ENCODE assay signal across 11 mouse cellular contexts in genomic region chr7:46613091-46613490, GRCm38 (mm10). TPM values are rescaled to one million over a fixed set of nuclear protein-coding genes. Genes with fewer than 3 reads are reported as not detected.
DNase-seq lines count a peak whose midpoint lies in the region; ATAC-seq and TF ChIP-seq lines count a peak whose summit lies in the region.
"Had no signal": no experiment of that assay in that cellular context is flagged by ENCODE, and none has a peak within 500 bp of the region (broad histone marks: within the 10 kb centered on the region; RNA-seq: fewer than 3 reads in every experiment).

No protein-coding gene starts in this region.

- H3K27me3 ChIP-seq in forebrain, embryonic 14.5 days (replicated peaks; ENCODE audit: control insufficient read depth, insufficient read depth, low read length) = no peaks in the 10 kb centered on the region
- H3K27me3 ChIP-seq in forebrain, embryonic 15.5 days = no peaks in the 10 kb centered on the region
- no peaks in the 10 kb centered on the region for H3K27me3 ChIP-seq in lung, postnatal 0 days (replicated peaks; ENCODE audit: insufficient read depth, low read length)
- no peaks in the 10 kb centered on the region for H3K27me3 ChIP-seq in thymus, adult 2 months (ENCODE audit: control insufficient read depth, insufficient read depth, low read length)
- H3K27me3 ChIP-seq: lung, embryonic 15.5 days had no signal

- ATAC-seq in forebrain, embryonic 14.5 days = no peak
- ATAC-seq in forebrain, embryonic 15.5 days (replicated peaks) = no peak; the same call in 1 of the 2 replicates
- ATAC-seq in lung, postnatal 0 days = peak; percentile 20; the same call in 1 of the 2 replicates

- TF ChIP-seq EP300 in lung, postnatal 0 days (IDR thresholded peaks at IDR 0.05) = no peak

- no peak for TF ChIP-seq CTCF in lung, postnatal 0 days (IDR thresholded peaks at IDR 0.05)
- no peak for TF ChIP-seq CTCF in thymus, adult 2 months (IDR thresholded peaks at IDR 0.05; ENCODE audit: borderline replicate concordance, control insufficient read depth, extremely low read depth, insufficient read depth, low read length, poor library complexity)

- WGBS in forebrain, embryonic 14.5 days = 71% methylated on average over 10 of the region's 10 CpGs
- 73% methylated on average over 10 of the region's 10 CpGs for WGBS in forebrain, embryonic 15.5 days
- 46% methylated on average over 10 of the region's 10 CpGs for WGBS in lung, postnatal 0 days
- 97% methylated on average over 10 of the region's 10 CpGs for WGBS in thymus, adult 2 months

- no peak overlapping the region for H3K27ac ChIP-seq in forebrain, embryonic 14.5 days (ENCODE audit: low read depth, low read length)
- no peak overlapping the region for H3K27ac ChIP-seq in forebrain, embryonic 15.5 days (replicated peaks)
- no peak overlapping the region for H3K27ac ChIP-seq in lung, postnatal 0 days (ENCODE audit: low read length)
- H3K27ac ChIP-seq in thymus, adult 2 months (ENCODE audit: control insufficient read depth, insufficient read depth, low read length) = no peak overlapping the region

- no peak overlapping the region for H3K4me2 ChIP-seq in forebrain, embryonic 14.5 days (ENCODE audit: low read length)
- no peak overlapping the region for H3K4me2 ChIP-seq in forebrain, embryonic 15.5 days (replicated peaks)
- no peak overlapping the region for H3K4me2 ChIP-seq in lung, postnatal 0 days (replicated peaks; ENCODE audit: low read depth, low read length)
- H3K4me2 ChIP-seq: lung, embryonic 15.5 days had no signal

- H3K36me3 ChIP-seq in forebrain, embryonic 14.5 days (ENCODE audit: control insufficient read depth, insufficient read depth, low read length) = peaks cover 18% of the 10 kb centered on the region
- H3K36me3 ChIP-seq in forebrain, embryonic 15.5 days = peaks cover 5% of the 10 kb centered on the region; the same call in 1 of the 2 replicates
- no peaks in the 10 kb centered on the region for H3K36me3 ChIP-seq in lung, postnatal 0 days (ENCODE audit: insufficient read depth, low read length)
- H3K36me3 ChIP-seq in thymus, adult 2 months (ENCODE audit: control insufficient read depth, insufficient read depth, low read length) = no peaks in the 10 kb centered on the region
- H3K36me3 ChIP-seq: lung, embryonic 15.5 days had no signal

- H3K4me1 ChIP-seq in forebrain, embryonic 14.5 days (ENCODE audit: control insufficient read depth, insufficient read depth, low read length) = no peaks in the 10 kb centered on the region
- peaks cover 16% of the 10 kb centered on the region; the same call in 1 of the 2 replicates for H3K4me1 ChIP-seq in forebrain, embryonic 15.5 days
- H3K4me1 ChIP-seq in lung, postnatal 0 days (ENCODE audit: insufficient read depth, low read depth, low read length) = no peaks in the 10 kb centered on the region; the same call in 1 of the 2 replicates
- no peaks in the 10 kb centered on the region for H3K4me1 ChIP-seq in thymus, adult 2 months (replicated peaks; ENCODE audit: control insufficient read depth, insufficient read depth, low read length)

- H3K9ac ChIP-seq in forebrain, embryonic 14.5 days (ENCODE audit: low read length) = no peak overlapping the region
- no peak overlapping the region for H3K9ac ChIP-seq in forebrain, embryonic 15.5 days (replicated peaks)
- no peak overlapping the region for H3K9ac ChIP-seq in lung, postnatal 0 days (replicated peaks; ENCODE audit: low read depth)
- H3K9ac ChIP-seq: lung, embryonic 15.5 days had no signal

- no peak for TF ChIP-seq POLR2A in thymus, adult 2 months (IDR thresholded peaks at IDR 0.05; ENCODE audit: control insufficient read depth, extremely low read depth, insufficient read depth, low read length, poor library complexity)

- H3K9me3 ChIP-seq in forebrain, embryonic 14.5 days (replicated peaks; ENCODE audit: control insufficient read depth, low read length) = no peaks in the 10 kb centered on the region
- H3K9me3 ChIP-seq in forebrain, embryonic 15.5 days = no peaks in the 10 kb centered on the region
- H3K9me3 ChIP-seq in lung, postnatal 0 days (ENCODE audit: low read length) = no peaks in the 10 kb centered on the region
- H3K9me3 ChIP-seq: lung, embryonic 15.5 days had no signal

- no peak overlapping the region for H3K4me3 ChIP-seq in forebrain, embryonic 14.5 days (ENCODE audit: low read depth, low read length)
- H3K4me3 ChIP-seq in forebrain, embryonic 15.5 days = no peak overlapping the region
- no peak overlapping the region for H3K4me3 ChIP-seq in lung, postnatal 0 days (ENCODE audit: low read depth, low read length)
- H3K4me3 ChIP-seq in thymus, adult 2 months (ENCODE audit: control insufficient read depth, insufficient read depth, low read length) = no peak overlapping the region
- H3K4me3 ChIP-seq: lung, embryonic 15.5 days had no signal

- DNase-seq in forebrain, embryonic 14.5 days (ENCODE audit: low spot score) = peak; percentile 51
- DNase-seq in brain, adult 2 months (ENCODE audit: low read depth, low spot score) = peak; percentile 82
- peak; percentile 21 for DNase-seq in kidney, adult 18-20 months
- DNase-seq in lung, postnatal 0 days (ENCODE audit: low spot score) = peak; percentile 28
- DNase-seq in urinary bladder, postnatal 25 days (ENCODE audit: low spot score) = no peak
- no peak for DNase-seq in thymus, adult 2 months
- DNase-seq in frontal cortex, postnatal 14 days (ENCODE audit: low spot score in 2 of 2) = no peak
- DNase-seq: gastrocnemius, postnatal 36 days; heart, postnatal 36 days had no signal

RNA-seq across cellular contexts. Expression of gene Sergef, which starts 26.5 kb away (rescaled TPM):
- 23.4 and 26.1 TPM in 2 replicates for polyA plus RNA-seq in forebrain, embryonic 14.5 days (2014; fragmentation: Nextera tagmentation; extraction: Ambion mirVana)
- polyA plus RNA-seq in forebrain, embryonic 15.5 days (2015; fragmentation: Nextera tagmentation; extraction: Ambion mirVana) = 28.4 and 29.4 TPM in 2 replicates
- 7.2 and 8.3 TPM in 2 replicates for polyA plus RNA-seq in lung, postnatal 0 days (2015; fragmentation: Nextera tagmentation; extraction: Ambion mirVana)
- polyA plus RNA-seq in thymus, adult 2 months (2012; rRNA removed) = 9.9 and 10.4 TPM in 2 replicates

RNA-seq across cellular contexts. Expression of gene Tph1, which starts 59.2 kb away (rescaled TPM):
- polyA plus RNA-seq in forebrain, embryonic 14.5 days (2014; fragmentation: Nextera tagmentation; extraction: Ambion mirVana) = 0.41 and 0.46 TPM in 2 replicates
- polyA plus RNA-seq in forebrain, embryonic 15.5 days (2015; fragmentation: Nextera tagmentation; extraction: Ambion mirVana) = 0.46 and 2.9 TPM in 2 replicates
- 0.27 and 0.32 TPM in 2 replicates for polyA plus RNA-seq in lung, postnatal 0 days (2015; fragmentation: Nextera tagmentation; extraction: Ambion mirVana)
- polyA plus RNA-seq in thymus, adult 2 months (2012; rRNA removed) = 0.60 and 0.77 TPM in 2 replicates

Comparison
In these comparisons a context has a peak if more than half of its experiments do, and no peak if none do; other contexts are left out.
1. DNase-seq: peak in forebrain, embryonic 14.5 days (single experiment), brain, adult 2 months (single experiment), kidney, adult 18-20 months (single experiment) and lung, postnatal 0 days (single experiment); none in urinary bladder, postnatal 25 days (single experiment), thymus, adult 2 months (single experiment) and frontal cortex, postnatal 14 days (0 of 2).